Mouse (Mus musculus) stomach, embryonic 14.5 days (tissue): Measurements from ENCODE around the gene Gm45711. TPM values are rescaled to one million over a fixed set of nuclear protein-coding genes. Genes with fewer than 3 reads are reported as not detected.

Source experiments
- polyA plus RNA-seq: library from polyadenylated mRNA; unstranded; fragments of >200 nt; fragmentation: Nextera tagmentation; extraction: Ambion mirVana; gene quantifications from 2 replicates; pipeline ENCODE4 v1.2.1, GENCODE M21; 2014

The Gm45711 gene
- polyA plus RNA-seq, 1 experiment from 2014 or later, result not detected

Other genes with a start within 250 kb of the Gm45711 start
- 30.2 and 33.1 TPM in 2 replicates for gene Cdh5, start 208.5 kb downstream of the Gm45711 start, polyA plus RNA-seq
- 1.6 TPM in 2 replicates for gene Bean1, start 139.6 kb downstream of the Gm45711 start, polyA plus RNA-seq
- gene Tk2, start 61.5 kb downstream of the Gm45711 start, polyA plus RNA-seq, result 16.1 and 19.8 TPM in 2 replicates
- gene Cklf, start 59.2 kb downstream of the Gm45711 start, polyA plus RNA-seq, result 46.0 and 53.4 TPM in 2 replicates
- not detected in 2 replicates for gene Cmtm2a, start 16.9 kb downstream of the Gm45711 start, polyA plus RNA-seq
- not detected in 2 replicates for gene Cmtm1, start 64 bp upstream of the Gm45711 start, polyA plus RNA-seq
- gene Gm11020, start 11.5 kb upstream of the Gm45711 start, polyA plus RNA-seq, result not detected in 2 replicates
- gene Cmtm2b, start 12.1 kb upstream of the Gm45711 start, polyA plus RNA-seq, result not detected in 2 replicates
- 154 and 155 TPM in 2 replicates for gene Cmtm3, start 29.3 kb upstream of the Gm45711 start, polyA plus RNA-seq
- 6.4 and 7.2 TPM in 2 replicates for gene Cmtm4, start 85.7 kb upstream of the Gm45711 start, polyA plus RNA-seq
- gene Dync1li2, start 133.0 kb upstream of the Gm45711 start, polyA plus RNA-seq, result 58.4 and 69.2 TPM in 2 replicates
- gene Terb1, start 199.8 kb upstream of the Gm45711 start, polyA plus RNA-seq, result 0.26 and 0.43 TPM in 2 replicates
- gene Nae1, start 224.6 kb upstream of the Gm45711 start, polyA plus RNA-seq, result 111 and 115 TPM in 2 replicates
- gene Car7, start 224.6 kb upstream of the Gm45711 start, polyA plus RNA-seq, result 0.55 and 1.6 TPM in 2 replicates